Mouse (Mus musculus): ENCODE measurements around the gene Taf8. TPM values are rescaled to one million over a fixed set of nuclear protein-coding genes. Genes with fewer than 3 reads are reported as not detected.
"Not testable (repeated sequence)": the region's sequence is repeated elsewhere in the genome, so short reads cannot be mapped to it uniquely, and the experiment has no call there.

Gene Taf8
- total RNA-seq, 1 experiment from 2014 or later = 22.9 TPM

GRCm38 (mm10) chr17:47516232-47516631 lies 14.1 kb upstream of the Taf8 start:
- DNase-seq = no peak

GRCm38 (mm10) chr17:47515180-47515844 lies 13.2 kb upstream of the Taf8 start:
- no peak for DNase-seq

GRCm38 (mm10) chr17:47512956-47513775 lies 11.1 kb upstream of the Taf8 start:
- DNase-seq = peak; percentile 52

- peak; percentile 99 for DNase-seq
Observed at GRCm38 (mm10) chr17:47511111-47512020, 9.3 kb upstream of the Taf8 start.

GRCm38 (mm10) chr17:47509031-47509705 lies 7.1 kb upstream of the Taf8 start:
- no peak for DNase-seq

- DNase-seq = peak; percentile 97
Observed at GRCm38 (mm10) chr17:47508012-47508608, 6.0 kb upstream of the Taf8 start.

GRCm38 (mm10) chr17:47507523-47507922 lies 5.4 kb upstream of the Taf8 start:
- no peak for DNase-seq

GRCm38 (mm10) chr17:47506697-47507096 lies 4.6 kb upstream of the Taf8 start:
- DNase-seq = no peak

GRCm38 (mm10) chr17:47506042-47506441 lies 4.0 kb upstream of the Taf8 start:
- no peak for DNase-seq

GRCm38 (mm10) chr17:47505566-47505965 lies 3.5 kb upstream of the Taf8 start:
- no peak for DNase-seq

GRCm38 (mm10) chr17:47504941-47505346 lies 2.9 kb upstream of the Taf8 start, which contains the start of gene Ccnd3:
Ccnd3 (plus strand) TSS chr17:47505051.
- DNase-seq = peak; percentile 87

- no peak for DNase-seq
Observed at GRCm38 (mm10) chr17:47504228-47504627, 2.1 kb upstream of the Taf8 start.

GRCm38 (mm10) chr17:47503689-47504088 lies 1.6 kb upstream of the Taf8 start:
- DNase-seq = no peak

- not testable (repeated sequence) for DNase-seq
Observed at GRCm38 (mm10) chr17:47502707-47503045, 584 bp upstream of the Taf8 start.

GRCm38 (mm10) chr17:47501531-47501930 lies 561 bp downstream of the Taf8 start:
- DNase-seq = no peak

- DNase-seq = no peak
Observed at GRCm38 (mm10) chr17:47494132-47494531, 8.0 kb downstream of the Taf8 start.

GRCm38 (mm10) chr17:47493653-47494052 lies 8.4 kb downstream of the Taf8 start:
- DNase-seq = no peak

- DNase-seq = no peak
Observed at GRCm38 (mm10) chr17:47492731-47493130, 9.4 kb downstream of the Taf8 start.

- DNase-seq = no peak
Observed at GRCm38 (mm10) chr17:47490791-47491190, 11.3 kb downstream of the Taf8 start.

- no peak for DNase-seq
Observed at GRCm38 (mm10) chr17:47485791-47486190, 16.3 kb downstream of the Taf8 start.

GRCm38 (mm10) chr17:47484993-47485392 lies 17.1 kb downstream of the Taf8 start:
- DNase-seq = no peak
